Mouse (Mus musculus) liver, postnatal 0 days (tissue): ENCODE measurements around the gene Tubb2b. TPM values are rescaled to one million over a fixed set of nuclear protein-coding genes. Genes with fewer than 3 reads are reported as not detected.

Source experiments
- ATAC-seq: fragments of 200-750 bp; cut with Nextera tagmentation; 2 replicates; pipeline ENCODE4 v1.8.0; 2017; ENCODE audit warnings: mild to moderate bottlenecking, moderate library complexity
- DNase-seq: peaks from one replicate; pipeline ENCODE4 v3.0.0-alpha.2; 2016
- H3K27ac ChIP-seq: fragments of 300-500 bp; sonication (generic); 2 replicates; pipeline ENCODE4 v1.5.1; 2014; ENCODE audit warnings: antibody characterized with exemption, moderate library complexity, mild to moderate bottlenecking, low read depth
- H3K27me3 ChIP-seq: fragments of 300-500 bp; sonication (generic); 2 replicates; pipeline ENCODE4 v1.6.1; 2014; ENCODE audit warnings: low read length, control low read depth, mixed read lengths; ENCODE audit not compliant: insufficient read depth
- H3K36me3 ChIP-seq: fragments of 300-500 bp; sonication (generic); replicated peaks from 2 replicates; pipeline ENCODE4 v1.6.1; 2014; ENCODE audit warnings: mild to moderate bottlenecking, control low read depth, low read length, moderate library complexity, mixed read lengths; ENCODE audit not compliant: insufficient read depth
- H3K4me1 ChIP-seq: fragments of 300-500 bp; sonication (generic); 2 replicates; pipeline ENCODE4 v1.6.1; 2014; ENCODE audit warnings: antibody characterized with exemption, mild to moderate bottlenecking, control low read depth; ENCODE audit not compliant: insufficient read depth
- H3K4me2 ChIP-seq: fragments of 300-500 bp; sonication (generic); 2 replicates; pipeline ENCODE4 v1.6.1; 2014; ENCODE audit warnings: low read depth, mild to moderate bottlenecking, low read length, moderate library complexity, mixed read lengths
- H3K4me3 ChIP-seq: fragments of 300-500 bp; sonication (generic); 2 replicates; pipeline ENCODE4 v1.5.1; 2014; ENCODE audit warnings: low read depth, low read length
- H3K9ac ChIP-seq: fragments of 300-500 bp; sonication (generic); replicated peaks from 2 replicates; pipeline ENCODE4 v1.6.1; 2014; ENCODE audit warnings: mild to moderate bottlenecking, moderate library complexity
- H3K9me3 ChIP-seq: fragments of 300-500 bp; sonication (generic); 2 replicates; pipeline ENCODE4 v1.6.1; 2016; ENCODE audit warnings: mild to moderate bottlenecking, control low read depth, low read length, mixed read lengths
- CTCF ChIP-seq: sonication (generic); IDR thresholded peaks from 2 replicates; pipeline ENCODE4 v1.5.1; 2016; ENCODE audit warnings: antibody characterized with exemption, low read depth
- EP300 ChIP-seq: IDR thresholded peaks from 2 replicates; pipeline ENCODE4 v1.6.1; 2016; ENCODE audit warnings: antibody characterized with exemption, low read depth, mild to moderate bottlenecking
- WGBS: fragments of 180-500 bp; shearing (Covaris S2); extraction: QIAGEN DNeasy Blood & Tissue Kit; methylation state at CpG from one replicate; pipeline ENCODE4 v1.1.7; 2014; ENCODE audit not compliant: insufficient replicate concordance; 5-methylcytosine and 5-hydroxymethylcytosine counted together
- polyA plus RNA-seq: library from polyadenylated mRNA; unstranded; fragments of >200 nt; fragmentation: Nextera tagmentation; extraction: Ambion mirVana; gene quantifications from 2 replicates; pipeline ENCODE4 v1.2.1, GENCODE M21; 2015

Tubb2b gene
- polyA plus RNA-seq, 1 experiment from 2014 or later: 0.28 TPM

DNA sequence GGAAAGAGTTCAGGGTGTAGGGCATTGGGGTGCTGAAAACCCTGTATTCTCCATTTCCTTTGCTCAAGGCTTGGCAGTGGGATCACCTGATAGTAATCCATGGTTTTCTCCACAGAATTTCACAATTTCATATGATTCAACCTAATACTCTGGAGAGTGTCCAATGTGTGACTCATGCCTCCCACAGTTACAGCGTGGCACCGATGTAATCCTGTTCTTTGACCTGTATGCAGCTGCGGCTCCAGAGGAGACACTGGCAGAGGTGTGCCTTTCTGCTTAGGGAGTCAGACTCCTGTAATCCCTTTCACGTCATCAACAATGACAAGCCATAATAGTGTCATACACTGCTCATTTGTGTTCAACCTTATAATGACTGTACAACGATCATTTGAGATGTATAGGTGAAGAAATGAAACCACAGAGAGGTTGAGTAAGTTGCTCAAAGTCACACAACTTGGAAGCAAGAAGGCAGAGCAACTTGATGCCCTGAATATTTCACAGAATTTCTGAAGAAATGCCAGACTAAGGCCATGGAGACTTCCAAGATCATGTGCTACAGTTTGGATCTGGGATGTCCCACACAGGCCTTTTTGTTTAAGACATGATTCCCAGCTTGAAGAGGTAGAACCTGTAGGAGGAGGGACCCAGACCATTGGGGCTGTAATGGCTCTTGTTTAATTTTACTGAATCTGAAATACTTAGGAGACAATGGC, 17.7 kb downstream of the Tubb2b start:
- no peak overlapping the region for H3K4me3 ChIP-seq
- peak; percentile 100 for ATAC-seq
- 60% methylated on average over 5 of the region's 5 CpGs for WGBS
- no peaks in the 10 kb centered on the region for H3K9me3 ChIP-seq
- peak; percentile 91 for TF ChIP-seq EP300
- no peak for TF ChIP-seq CTCF
- DNase-seq: peak; percentile 60
- H3K4me2 ChIP-seq: no peak overlapping the region
- peak overlapping the region; percentile 46 for H3K27ac ChIP-seq
- no peaks in the 10 kb centered on the region for H3K27me3 ChIP-seq
- no peak overlapping the region; the same call in 1 of the 2 replicates for H3K9ac ChIP-seq
- no peaks in the 10 kb centered on the region for H3K36me3 ChIP-seq
- peaks cover 6% of the 10 kb centered on the region; the same call in 1 of the 2 replicates for H3K4me1 ChIP-seq

DNA sequence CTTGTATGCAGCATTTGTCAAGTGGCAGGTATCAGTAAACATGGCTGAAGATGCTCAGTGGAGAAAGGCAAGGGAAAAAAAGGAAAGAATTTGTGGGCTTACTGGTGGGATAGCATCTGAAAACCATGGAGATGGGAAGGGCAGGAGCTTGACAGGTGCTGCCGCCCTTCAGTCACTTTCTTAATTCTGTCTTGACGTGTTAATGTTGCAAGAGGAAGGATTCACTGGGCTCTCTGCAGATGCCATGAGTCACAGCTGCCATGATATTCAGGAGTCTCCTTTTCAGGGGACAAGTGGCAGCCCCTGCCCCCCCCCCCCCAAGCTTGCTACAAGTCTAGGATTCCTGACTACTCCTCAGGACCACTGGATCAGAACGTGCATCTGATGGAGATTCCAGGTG, 18.4 kb downstream of the Tubb2b start:
- Histone ChIP-seq H3K9me3 (no peaks in the 10 kb centered on the region), H3K4me2 (no peak overlapping the region), H3K36me3 (no peaks in the 10 kb centered on the region), H3K27ac (no peak overlapping the region), H3K27me3 (no peaks in the 10 kb centered on the region), H3K4me3 (no peak overlapping the region), H3K4me1 (peaks cover 8% of the 10 kb centered on the region; the same call in 1 of the 2 replicates), H3K9ac (no peak overlapping the region)
- ATAC-seq: no peak
- DNase-seq: no peak
- TF ChIP-seq EP300 (no peak), CTCF (no peak)
- WGBS: 80% methylated on average over 3 of the region's 3 CpGs

- Histone ChIP-seq H3K9ac (no peak overlapping the region), H3K4me2 (no peak overlapping the region), H3K9me3 (no peaks in the 10 kb centered on the region), H3K27ac (no peak overlapping the region), H3K4me1 (peaks cover 11% of the 10 kb centered on the region; the same call in 1 of the 2 replicates), H3K36me3 (no peaks in the 10 kb centered on the region), H3K27me3 (no peaks in the 10 kb centered on the region), H3K4me3 (no peak overlapping the region)
- ATAC-seq (no peak), DNase-seq (no peak)
- 65% methylated on average over 5 of the region's 5 CpGs for WGBS
- no peak for TF ChIP-seq CTCF
- TF ChIP-seq EP300: no peak
These were observed 19.2 kb downstream of the Tubb2b start for GRCm38 (mm10) chr13:34111019-34111418.

DNA sequence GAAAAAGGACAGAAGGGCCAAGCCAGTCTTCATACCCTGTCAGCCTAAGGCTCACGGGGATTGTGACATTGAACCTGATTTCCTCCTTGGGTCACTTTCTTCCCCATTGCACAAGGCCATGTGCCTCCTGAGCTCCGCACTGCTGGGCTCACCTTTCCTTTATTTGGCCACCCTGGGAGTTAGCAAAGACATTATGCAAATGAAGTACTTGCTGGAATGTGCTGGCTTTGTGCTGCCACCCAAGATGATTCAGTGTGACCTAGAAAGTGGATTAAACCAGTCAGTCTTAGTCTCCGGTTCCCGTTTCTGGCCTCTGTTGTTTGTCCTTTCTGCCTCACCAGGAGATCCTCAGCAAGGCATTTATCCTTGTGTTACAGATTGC, 20.6 kb downstream of the Tubb2b start:
- DNase-seq (no peak), ATAC-seq (no peak)
- Histone ChIP-seq H3K36me3 (no peaks in the 10 kb centered on the region), H3K27me3 (no peaks in the 10 kb centered on the region), H3K4me3 (no peak overlapping the region), H3K27ac (no peak overlapping the region), H3K4me2 (no peak overlapping the region), H3K4me1 (peaks cover 11% of the 10 kb centered on the region; the same call in 1 of the 2 replicates), H3K9ac (no peak overlapping the region), H3K9me3 (no peaks in the 10 kb centered on the region)
- TF ChIP-seq EP300 (no peak), CTCF (no peak)
- 63% methylated on average over 4 of the region's 4 CpGs for WGBS

GRCm38 (mm10) chr13:34109035-34109676, 21.1 kb downstream of the Tubb2b start:
- Histone ChIP-seq H3K27ac (no peak overlapping the region), H3K36me3 (no peaks in the 10 kb centered on the region), H3K4me2 (no peak overlapping the region), H3K4me1 (peaks cover 11% of the 10 kb centered on the region; the same call in 1 of the 2 replicates), H3K9me3 (no peaks in the 10 kb centered on the region), H3K4me3 (no peak overlapping the region), H3K9ac (no peak overlapping the region), H3K27me3 (no peaks in the 10 kb centered on the region)
- DNase-seq: no peak
- no peak for ATAC-seq
- WGBS: 76% methylated on average over 4 of the region's 4 CpGs
- no peak for TF ChIP-seq CTCF
- TF ChIP-seq EP300: no peak

DNA sequence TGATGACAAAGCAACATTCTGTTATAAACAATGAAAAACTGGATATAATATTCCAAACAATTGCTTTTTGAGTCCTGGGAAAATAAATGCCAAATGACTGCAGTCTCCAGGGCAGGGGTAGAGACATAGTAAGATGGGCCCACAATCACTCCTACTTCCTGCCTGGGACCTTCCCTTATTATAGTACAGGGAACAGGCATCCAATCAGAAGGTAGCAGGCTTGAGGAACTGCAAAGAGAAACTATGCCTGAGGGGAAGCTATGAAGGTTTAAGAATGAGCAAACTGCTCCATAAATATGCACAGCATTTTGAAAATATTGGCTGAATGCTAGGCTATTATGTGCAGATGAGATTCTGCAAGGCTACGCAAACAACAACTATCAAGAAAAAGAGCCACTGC, 23.3 kb downstream of the Tubb2b start:
- 88% methylated on average over 1 of the region's 1 CpGs for WGBS
- Histone ChIP-seq H3K4me2 (no peak overlapping the region), H3K27me3 (no peaks in the 10 kb centered on the region), H3K4me1 (peaks cover 6% of the 10 kb centered on the region; the same call in 1 of the 2 replicates), H3K4me3 (no peak overlapping the region), H3K36me3 (no peaks in the 10 kb centered on the region), H3K9ac (no peak overlapping the region), H3K27ac (no peak overlapping the region), H3K9me3 (no peaks in the 10 kb centered on the region)
- ATAC-seq (no peak), DNase-seq (no peak)
- TF ChIP-seq EP300: no peak
- TF ChIP-seq CTCF: no peak
